Mouse (Mus musculus): Measurements from ENCODE around the gene Dus2. TPM values are rescaled to one million over a fixed set of nuclear protein-coding genes. Genes with fewer than 3 reads are reported as not detected.

Dus2 gene
- polyA plus RNA-seq (2017; shearing (Covaris generic)): 10 to 100 TPM; 22.9 to 25.6 TPM

GRCm38 (mm10) chr8:105990856-105991387 lies at the start of gene Dus2:
Gene Dus2, plus strand, starts transcription at chr8:105991337.

GRCm38 (mm10) chr8:105943321-105943739 lies 47.8 kb upstream of the Dus2 start, which contains the start of gene Lcat:
Gene Lcat, minus strand, starts transcription at chr8:105943382.

GRCm38 (mm10) chr8:105965905-105966341 lies 25.2 kb upstream of the Dus2 start, which contains the start of gene Slc12a4:
Gene Slc12a4, minus strand, starts transcription at chr8:105966097.

GRCm38 (mm10) chr8:105979325-105979724 lies 11.8 kb upstream of the Dus2 start, which contains the start of gene Dpep3:
Gene Dpep3, minus strand, starts transcription at chr8:105979429.

GRCm38 (mm10) chr8:106005875-106006274 lies 14.7 kb downstream of the Dus2 start, which contains the start of gene Dpep2nb:
Gene Dpep2nb, minus strand, starts transcription at chr8:106005975.

GRCm38 (mm10) chr8:106011643-106011986 lies 20.5 kb downstream of the Dus2 start, which contains the start of gene Ddx28:
Gene Ddx28, minus strand, starts transcription at chr8:106011882.

GRCm38 (mm10) chr8:106058731-106059612 lies 67.8 kb downstream of the Dus2 start, which contains the start of gene Nfatc3:
Gene Nfatc3, plus strand, starts transcription at chr8:106058840.

Other genes starting within 250 kb of the Dus2 start
- 1 to 10 TPM; 2.1 to 4.7 TPM for gene Gfod2, start 232.7 kb upstream of the Dus2 start, polyA plus RNA-seq (2017; shearing (Covaris generic))
- 10 to 100 TPM; 23.7 to 27.1 TPM for gene Ranbp10, start 164.0 kb upstream of the Dus2 start, polyA plus RNA-seq (2017; shearing (Covaris generic))
- under 1 TPM in 1 of 2 experiments, not detected in 1; 0.10 TPM for gene Tsnaxip1, start 163.6 kb upstream of the Dus2 start, polyA plus RNA-seq (2017; shearing (Covaris generic))
- gene Cenpt, start 138.1 kb upstream of the Dus2 start, polyA plus RNA-seq (2017; shearing (Covaris generic)): 10 to 100 TPM; 12.8 to 21.8 TPM
- gene Thap11, start 136.2 kb upstream of the Dus2 start, polyA plus RNA-seq (2017; shearing (Covaris generic)): 10 to 100 TPM; 26.6 to 30.2 TPM
- 10 to 100 TPM in 1 of 2 experiments, 1 to 10 TPM in 1; 8.9 to 11.9 TPM for gene Nutf2, start 130.8 kb upstream of the Dus2 start, polyA plus RNA-seq (2017; shearing (Covaris generic))
- gene Edc4, start 110.5 kb upstream of the Dus2 start, polyA plus RNA-seq (2017; shearing (Covaris generic)): 10 to 100 TPM; 49.6 to 60.5 TPM
- under 1 TPM; 0.47 to 0.92 TPM for gene Nrn1l, start 97.8 kb upstream of the Dus2 start, polyA plus RNA-seq (2017; shearing (Covaris generic))
- 10 to 100 TPM; 18.0 to 22.4 TPM for gene Pskh1, start 90.9 kb upstream of the Dus2 start, polyA plus RNA-seq (2017; shearing (Covaris generic))
- gene Ctrl, start 57.5 kb upstream of the Dus2 start, polyA plus RNA-seq (2017; shearing (Covaris generic)): 1 to 10 TPM; 1.7 to 2.0 TPM
- 100 to 1,000 TPM; 512 to 532 TPM for gene Psmb10, start 52.9 kb upstream of the Dus2 start, polyA plus RNA-seq (2017; shearing (Covaris generic))
- gene Lcat, start 48.0 kb upstream of the Dus2 start, polyA plus RNA-seq (2017; shearing (Covaris generic)): under 1 TPM in 1 of 2 experiments, not detected in 1; 0.52 TPM
- 10 to 100 TPM; 12.8 to 16.4 TPM for gene Slc12a4, start 25.2 kb upstream of the Dus2 start, polyA plus RNA-seq (2017; shearing (Covaris generic))
- gene Dpep3, start 11.9 kb upstream of the Dus2 start, polyA plus RNA-seq (2017; shearing (Covaris generic)): not detected
- under 1 TPM; 0.16 to 0.33 TPM for gene Dpep2nb, start 14.6 kb downstream of the Dus2 start, polyA plus RNA-seq (2017; shearing (Covaris generic))
- 10 to 100 TPM; 16.9 to 18.8 TPM for gene Ddx28, start 20.5 kb downstream of the Dus2 start, polyA plus RNA-seq (2017; shearing (Covaris generic))
- 100 to 1,000 TPM; 130 to 146 TPM for gene Nfatc3, start 67.5 kb downstream of the Dus2 start, polyA plus RNA-seq (2017; shearing (Covaris generic))
- gene Esrp2, start 145.6 kb downstream of the Dus2 start, polyA plus RNA-seq (2017; shearing (Covaris generic)): 1 to 10 TPM in 1 of 2 experiments, under 1 TPM in 1; 0.47 to 1.6 TPM
- gene Pla2g15, start 159.1 kb downstream of the Dus2 start, polyA plus RNA-seq (2017; shearing (Covaris generic)): 10 to 100 TPM in 1 of 2 experiments, 1 to 10 TPM in 1; 8.3 to 11.1 TPM
- gene Slc7a6, start 177.5 kb downstream of the Dus2 start, polyA plus RNA-seq (2017; shearing (Covaris generic)): 10 to 100 TPM; 24.6 to 40.9 TPM
- 10 to 100 TPM; 56.7 to 59.6 TPM for gene Slc7a6os, start 219.6 kb downstream of the Dus2 start, polyA plus RNA-seq (2017; shearing (Covaris generic))
- gene Prmt7, start 219.6 kb downstream of the Dus2 start, polyA plus RNA-seq (2017; shearing (Covaris generic)): 10 to 100 TPM; 31.5 to 34.6 TPM

Measured in activated CD4-positive, CD25-positive, alpha-beta regulatory T cell (primary cell).